In genomic region chr1:59360834-59361233, GRCm38 (mm10) we compare ENCODE assay signal across 28 mouse cellular contexts.
"Had no signal": no experiment of that assay in that cellular context is flagged by ENCODE, and none has a peak within 500 bp of the region (broad histone marks: within the 10 kb centered on the region; RNA-seq: fewer than 3 reads in every experiment).

No protein-coding gene starts in this region.

- H3K4me3 ChIP-seq: gastrocnemius, adult 2 months; heart, adult 2 months; heart, embryonic 10.5 days; heart, embryonic 12.5 days; hindbrain, embryonic 10.5 days; hindbrain, embryonic 12.5 days; intestine, embryonic 15.5 days; kidney, embryonic 15.5 days; limb, embryonic 13.5 days; limb, embryonic 15.5 days; liver, embryonic 13.5 days; liver, embryonic 15.5 days had no signal

- H3K9ac ChIP-seq: heart, embryonic 12.5 days; hindbrain, embryonic 12.5 days; hindbrain, embryonic 14.5 days; intestine, embryonic 15.5 days; kidney, embryonic 15.5 days; limb, embryonic 13.5 days; limb, embryonic 15.5 days; liver, embryonic 13.5 days; liver, embryonic 15.5 days had no signal

- H3K4me2 ChIP-seq: heart, embryonic 12.5 days; hindbrain, embryonic 12.5 days; hindbrain, embryonic 14.5 days; intestine, embryonic 15.5 days; kidney, embryonic 15.5 days; limb, embryonic 13.5 days; limb, embryonic 15.5 days; liver, embryonic 13.5 days; liver, embryonic 15.5 days had no signal

- H3K36me3 ChIP-seq: heart, embryonic 10.5 days; heart, embryonic 12.5 days; hindbrain, embryonic 10.5 days; hindbrain, embryonic 12.5 days; intestine, embryonic 15.5 days; kidney, embryonic 15.5 days; limb, embryonic 13.5 days; limb, embryonic 15.5 days; liver, embryonic 13.5 days; liver, embryonic 15.5 days had no signal

- DNase-seq: gastrocnemius, adult 2 months; gastrocnemius, postnatal 10 days; gastrocnemius, postnatal 25 days; heart, adult 2 months; heart, postnatal 10 days; heart, postnatal 4 days; kidney, adult 18-20 months; kidney, adult 8-10 months; kidney, postnatal 14 days; kidney, postnatal 36 days; layer of hippocampus, adult 9-11 months; layer of hippocampus, postnatal 36 days; left cerebral cortex, postnatal 4 days; liver, embryonic 13.5 days had no signal

- H3K27ac ChIP-seq: gastrocnemius, adult 2 months; heart, adult 2 months; heart, embryonic 10.5 days; hindbrain, embryonic 10.5 days; hindbrain, embryonic 12.5 days; hindbrain, embryonic 14.5 days; intestine, embryonic 15.5 days; kidney, embryonic 15.5 days; kidney, postnatal 0 days; limb, embryonic 13.5 days; limb, embryonic 15.5 days; liver, embryonic 13.5 days; liver, embryonic 15.5 days had no signal

- H3K9me3 ChIP-seq: heart, embryonic 10.5 days; heart, embryonic 12.5 days; hindbrain, embryonic 10.5 days; hindbrain, embryonic 12.5 days; intestine, embryonic 15.5 days; kidney, embryonic 15.5 days; limb, embryonic 13.5 days; limb, embryonic 15.5 days; liver, embryonic 13.5 days; liver, embryonic 15.5 days had no signal

- ATAC-seq: hindbrain, embryonic 16.5 days; inflammation-experienced regulatory T-cells, adult 6 months; intestine, embryonic 15.5 days; intestine, postnatal 0 days had no signal

- H3K4me1 ChIP-seq: hindbrain, embryonic 10.5 days; hindbrain, embryonic 12.5 days; intestine, embryonic 15.5 days; kidney, embryonic 15.5 days; limb, embryonic 13.5 days; limb, embryonic 15.5 days had no signal

- H3K27me3 ChIP-seq: hindbrain, embryonic 12.5 days; intestine, embryonic 15.5 days; kidney, embryonic 15.5 days; limb, embryonic 13.5 days; limb, embryonic 15.5 days; liver, embryonic 13.5 days; liver, embryonic 15.5 days had no signal
